Mouse (Mus musculus) C3H10T1/2 (cell line): ENCODE data around the gene Lgi2. TPM values are rescaled to one million over a fixed set of nuclear protein-coding genes. Genes with fewer than 3 reads are reported as not detected.

Source experiments
- polyA plus RNA-seq, 2 experiments: library from polyadenylated mRNA; unstranded; fragments of >200 nt; fragmentation: generic; extraction: Trizol; gene quantifications; one replicate each; pipeline ENCODE4 v1.2.1; 2012; ENCODE audit warnings: missing spikeins in 2 of 2

Gene Lgi2
- not detected for polyA plus RNA-seq

DNA sequence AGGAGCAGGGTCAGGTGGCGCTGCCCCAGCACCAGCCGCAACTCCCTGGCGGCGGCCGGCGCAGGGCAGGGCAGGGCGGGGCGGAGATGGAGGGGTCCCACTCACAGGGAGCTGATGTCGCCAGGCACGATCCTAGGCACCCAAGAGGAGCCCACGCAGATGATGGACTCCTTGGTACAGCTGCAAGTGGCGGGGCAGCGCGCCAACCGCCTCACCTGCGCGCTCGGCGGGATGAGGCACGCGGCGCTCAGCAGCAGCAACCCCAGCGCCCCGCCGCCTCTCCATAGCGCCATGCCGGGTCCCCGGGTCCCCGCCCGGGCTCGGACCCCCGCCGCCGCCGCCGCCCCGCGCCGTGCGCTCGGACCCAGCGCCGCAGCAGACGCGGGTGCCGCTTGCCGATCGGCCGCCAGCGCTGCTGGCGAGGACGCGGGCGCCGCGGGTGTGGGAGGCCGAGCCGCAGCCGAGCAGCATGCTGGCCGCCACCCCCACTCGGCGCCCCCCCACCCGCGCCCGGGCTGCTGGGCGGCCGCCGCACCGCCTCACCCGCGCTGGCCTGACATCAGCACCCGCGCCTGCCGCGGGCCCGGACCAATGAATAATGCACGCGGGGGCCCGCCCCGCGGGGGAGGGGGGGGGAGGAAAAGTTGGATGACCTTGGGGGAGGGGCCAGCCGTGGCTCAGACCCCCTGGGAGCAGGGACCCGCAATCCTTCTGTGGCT lies at the start of gene Lgi2:
Gene Lgi2, minus strand, starts transcription at position 650 of the 719 bp plus-strand sequence.

Other genes with a start within 250 kb of the Lgi2 start
- 10 to 100 TPM; 38.0 to 69.0 TPM for gene Sod3, start 202.7 kb downstream of the Lgi2 start, polyA plus RNA-seq
- under 1 TPM in 1 of 2 experiments, not detected in 1; 0.06 TPM for gene Ccdc149, start 94.9 kb downstream of the Lgi2 start, polyA plus RNA-seq
- 1 to 10 TPM in 1 of 2 experiments, under 1 TPM in 1; 0.42 to 3.3 TPM for gene Sepsecs, start 103.2 kb upstream of the Lgi2 start, polyA plus RNA-seq
- 1 to 10 TPM in 1 of 2 experiments, under 1 TPM in 1; 0.84 to 2.5 TPM for gene Pi4k2b, start 175.1 kb upstream of the Lgi2 start, polyA plus RNA-seq
- gene Zcchc4, start 208.9 kb upstream of the Lgi2 start, polyA plus RNA-seq = 1 to 10 TPM in 1 of 2 experiments, under 1 TPM in 1; 0.68 to 6.1 TPM